Mouse (Mus musculus) neural tube, embryonic 13.5 days (tissue): ENCODE measurements around the gene Itih4. TPM values are rescaled to one million over a fixed set of nuclear protein-coding genes. Genes with fewer than 3 reads are reported as not detected.

Experiments
- ATAC-seq: fragments of 200-750 bp; cut with Nextera tagmentation; 2 replicates; pipeline ENCODE4 v1.8.0; 2017; ENCODE audit warnings: low read depth, mild to moderate bottlenecking, moderate TSS enrichment, moderate library complexity
- H3K27ac ChIP-seq: fragments of 300-500 bp; sonication (generic); replicated peaks from 2 replicates; pipeline ENCODE4 v1.5.1; 2015; ENCODE audit warnings: moderate library complexity, mild to moderate bottlenecking, inconsistent platforms
- H3K27me3 ChIP-seq: fragments of 300-500 bp; sonication (generic); 2 replicates; pipeline ENCODE4 v1.6.1; 2015; ENCODE audit warnings: mild to moderate bottlenecking, inconsistent platforms
- H3K36me3 ChIP-seq: fragments of 300-500 bp; sonication (generic); 2 replicates; pipeline ENCODE4 v1.6.1; 2015; ENCODE audit warnings: mild to moderate bottlenecking, inconsistent platforms
- H3K4me1 ChIP-seq: fragments of 300-500 bp; sonication (generic); replicated peaks from 2 replicates; pipeline ENCODE4 v1.6.1; 2015; ENCODE audit warnings: inconsistent platforms
- H3K4me2 ChIP-seq: fragments of 300-500 bp; sonication (generic); 2 replicates; pipeline ENCODE4 v1.6.1; 2015; ENCODE audit warnings: inconsistent platforms, mild to moderate bottlenecking, moderate library complexity
- H3K4me3 ChIP-seq: fragments of 300-500 bp; sonication (generic); 2 replicates; pipeline ENCODE4 v1.5.1; 2015; ENCODE audit warnings: mild to moderate bottlenecking, inconsistent platforms
- H3K9ac ChIP-seq: fragments of 300-500 bp; sonication (generic); 2 replicates; pipeline ENCODE4 v1.6.1; 2015; ENCODE audit warnings: moderate library complexity, mild to moderate bottlenecking, inconsistent platforms
- H3K9me3 ChIP-seq: fragments of 300-500 bp; sonication (generic); 2 replicates; pipeline ENCODE4 v1.6.1; 2016; ENCODE audit warnings: inconsistent platforms
- WGBS: fragments of 180-500 bp; shearing (Covaris S2); methylation state at CpG from one replicate; pipeline ENCODE4 v1.1.7; 2015; 5-methylcytosine and 5-hydroxymethylcytosine counted together
- polyA plus RNA-seq: library from polyadenylated mRNA; unstranded; fragments of >200 nt; fragmentation: Nextera tagmentation; extraction: Ambion mirVana; gene quantifications from 2 replicates; pipeline ENCODE4 v1.2.1, GENCODE M21; 2015

The Itih4 gene
- polyA plus RNA-seq, 1 experiment from 2014 or later = not detected

GRCm38 (mm10) chr14:30913404-30913803 lies 27.1 kb downstream of the Itih4 start:
- ATAC-seq = no peak
- no peak overlapping the region for H3K27ac ChIP-seq
- H3K9me3 ChIP-seq = no peaks in the 10 kb centered on the region
- WGBS = 86% methylated on average over 5 of the region's 5 CpGs
- no peaks in the 10 kb centered on the region for H3K36me3 ChIP-seq
- H3K9ac ChIP-seq = no peak overlapping the region
- no peak overlapping the region for H3K4me2 ChIP-seq
- H3K4me3 ChIP-seq = no peak overlapping the region
- H3K4me1 ChIP-seq = no peaks in the 10 kb centered on the region
- no peaks in the 10 kb centered on the region for H3K27me3 ChIP-seq

GRCm38 (mm10) chr14:30916516-30916915 lies 30.2 kb downstream of the Itih4 start:
- no peaks in the 10 kb centered on the region for H3K4me1 ChIP-seq
- H3K4me3 ChIP-seq = no peak overlapping the region
- no peak overlapping the region for H3K9ac ChIP-seq
- no peak overlapping the region for H3K4me2 ChIP-seq
- no peaks in the 10 kb centered on the region for H3K36me3 ChIP-seq
- no peak for ATAC-seq
- WGBS = 95% methylated on average over 1 of the region's 1 CpGs
- no peaks in the 10 kb centered on the region for H3K9me3 ChIP-seq
- no peaks in the 10 kb centered on the region for H3K27me3 ChIP-seq
- no peak overlapping the region for H3K27ac ChIP-seq

- Histone ChIP-seq H3K27ac (no peak overlapping the region), H3K9ac (no peak overlapping the region), H3K9me3 (no peaks in the 10 kb centered on the region), H3K4me3 (no peak overlapping the region), H3K27me3 (no peaks in the 10 kb centered on the region), H3K4me1 (peaks cover 4% of the 10 kb centered on the region; the same call in 1 of the 2 replicates), H3K36me3 (no peaks in the 10 kb centered on the region), H3K4me2 (no peak overlapping the region)
- 57% methylated on average over 8 of the region's 8 CpGs for WGBS
- no peak for ATAC-seq
Observed at GRCm38 (mm10) chr14:30922053-30922670, 35.9 kb downstream of the Itih4 start.

GRCm38 (mm10) chr14:30923375-30924105 lies 37.3 kb downstream of the Itih4 start, which contains the start of gene Itih3:
Gene Itih3, minus strand, starts transcription at chr14:30923760.
- H3K36me3 ChIP-seq = no peaks in the 10 kb centered on the region
- H3K9ac ChIP-seq = no peak within 1 kb of the TSS
- H3K4me3 ChIP-seq = no peak within 1 kb of the TSS
- no peak within 1 kb of the TSS for H3K4me2 ChIP-seq
- no peak for ATAC-seq
- H3K27me3 ChIP-seq = no peaks in the 10 kb centered on the region
- 72% methylated on average over 6 of the region's 6 CpGs for WGBS
- H3K9me3 ChIP-seq = no peaks in the 10 kb centered on the region
- peaks cover 4% of the 10 kb centered on the region; the same call in 1 of the 2 replicates for H3K4me1 ChIP-seq
- no peak within 1 kb of the TSS for H3K27ac ChIP-seq

GRCm38 (mm10) chr14:30925492-30925891 lies 39.2 kb downstream of the Itih4 start:
- H3K4me3 ChIP-seq = no peak overlapping the region
- no peak overlapping the region for H3K4me2 ChIP-seq
- H3K4me1 ChIP-seq = peaks cover 4% of the 10 kb centered on the region; the same call in 1 of the 2 replicates
- H3K36me3 ChIP-seq = no peaks in the 10 kb centered on the region
- no peak for ATAC-seq
- no peak overlapping the region for H3K27ac ChIP-seq
- H3K27me3 ChIP-seq = no peaks in the 10 kb centered on the region
- 90% methylated on average over 3 of the region's 3 CpGs for WGBS
- H3K9me3 ChIP-seq = no peaks in the 10 kb centered on the region
- H3K9ac ChIP-seq = no peak overlapping the region

GRCm38 (mm10) chr14:30930386-30930785 lies 44.1 kb downstream of the Itih4 start:
- 95% methylated on average over 4 of the region's 4 CpGs for WGBS
- ATAC-seq = no peak

GRCm38 (mm10) chr14:30933351-30933750 lies 47.1 kb downstream of the Itih4 start:
- H3K36me3 ChIP-seq = no peaks in the 10 kb centered on the region
- WGBS = 85% methylated on average over 9 of the region's 9 CpGs
- H3K4me1 ChIP-seq = no peaks in the 10 kb centered on the region
- H3K4me3 ChIP-seq = no peak overlapping the region
- no peak overlapping the region for H3K9ac ChIP-seq
- H3K9me3 ChIP-seq = no peaks in the 10 kb centered on the region
- H3K4me2 ChIP-seq = no peak overlapping the region
- no peak for ATAC-seq
- H3K27me3 ChIP-seq = no peaks in the 10 kb centered on the region
- no peak overlapping the region for H3K27ac ChIP-seq

More at GRCm38 (mm10) chr14:30930386-30930785, 44.1 kb downstream of the Itih4 start:
- Histone ChIP-seq H3K4me1 (no peaks in the 10 kb centered on the region), H3K36me3 (no peaks in the 10 kb centered on the region), H3K9me3 (no peaks in the 10 kb centered on the region), H3K27ac (no peak overlapping the region), H3K4me3 (no peak overlapping the region), H3K27me3 (no peaks in the 10 kb centered on the region), H3K4me2 (no peak overlapping the region), H3K9ac (no peak overlapping the region)

- 94% methylated on average over 4 of the region's 4 CpGs for WGBS
- Histone ChIP-seq H3K4me3 (no peak overlapping the region), H3K4me1 (no peaks in the 10 kb centered on the region), H3K4me2 (no peak overlapping the region), H3K27ac (no peak overlapping the region), H3K9me3 (no peaks in the 10 kb centered on the region), H3K36me3 (no peaks in the 10 kb centered on the region), H3K27me3 (0 out of 2 replicates have a peak, but pooled peaks cover 6% of the 10 kb centered on the region), H3K9ac (no peak overlapping the region)
- no peak for ATAC-seq
Observed at GRCm38 (mm10) chr14:30942254-30942653, 56.0 kb downstream of the Itih4 start.

GRCm38 (mm10) chr14:30943038-30943437 lies 56.8 kb downstream of the Itih4 start, which contains the start of gene Itih1:
Gene Itih1, minus strand, starts transcription at chr14:30943289.
- Histone ChIP-seq H3K4me1 (no peaks in the 10 kb centered on the region), H3K9me3 (no peaks in the 10 kb centered on the region), H3K9ac (no peak within 1 kb of the TSS), H3K27ac (no peak within 1 kb of the TSS), H3K27me3 (0 out of 2 replicates have a peak, but pooled peaks cover 9% of the 10 kb centered on the region), H3K36me3 (no peaks in the 10 kb centered on the region), H3K4me3 (no peak within 1 kb of the TSS), H3K4me2 (no peak within 1 kb of the TSS)
- 94% methylated on average over 7 of the region's 7 CpGs for WGBS
- no peak for ATAC-seq

- no peaks in the 10 kb centered on the region for H3K36me3 ChIP-seq
- H3K27ac ChIP-seq = no peak overlapping the region
- 0 out of 2 replicates have a peak, but pooled peaks cover 10% of the 10 kb centered on the region for H3K27me3 ChIP-seq
- H3K4me3 ChIP-seq = no peak overlapping the region
- H3K4me2 ChIP-seq = no peak overlapping the region
- no peaks in the 10 kb centered on the region for H3K9me3 ChIP-seq
- H3K4me1 ChIP-seq = no peaks in the 10 kb centered on the region
- WGBS = 64% methylated on average over 11 of the region's 11 CpGs
- ATAC-seq = no peak
- no peak overlapping the region for H3K9ac ChIP-seq
Observed at GRCm38 (mm10) chr14:30943860-30944674, 57.8 kb downstream of the Itih4 start.

- Histone ChIP-seq H3K27me3 (0 out of 2 replicates have a peak, but pooled peaks cover 10% of the 10 kb centered on the region), H3K4me1 (no peaks in the 10 kb centered on the region), H3K36me3 (no peaks in the 10 kb centered on the region), H3K4me2 (no peak overlapping the region), H3K9ac (no peak overlapping the region), H3K27ac (no peak overlapping the region), H3K9me3 (no peaks in the 10 kb centered on the region), H3K4me3 (no peak overlapping the region)
- ATAC-seq = no peak
- WGBS = 71% methylated on average over 2 of the region's 2 CpGs
Observed at GRCm38 (mm10) chr14:30944745-30945144, 58.5 kb downstream of the Itih4 start.

GRCm38 (mm10) chr14:30949986-30950385 lies 63.7 kb downstream of the Itih4 start:
- Histone ChIP-seq H3K9me3 (no peaks in the 10 kb centered on the region), H3K4me3 (no peak overlapping the region), H3K36me3 (peaks cover 5% of the 10 kb centered on the region), H3K27me3 (0 out of 2 replicates have a peak, but pooled peaks cover 10% of the 10 kb centered on the region), H3K9ac (no peak overlapping the region), H3K27ac (no peak overlapping the region), H3K4me1 (peaks cover 15% of the 10 kb centered on the region), H3K4me2 (0 out of 2 replicates have a peak overlapping the region, but pooled peaks have one; percentile 70)
- WGBS = 95% methylated on average over 10 of the region's 10 CpGs
- ATAC-seq = no peak
